Mouse (Mus musculus) lung, embryonic 15.5 days (tissue): ENCODE measurements around the gene Asxl1. TPM values are rescaled to one million over a fixed set of nuclear protein-coding genes. Genes with fewer than 3 reads are reported as not detected.

Experiments
- ATAC-seq: fragments of 200-750 bp; cut with Nextera tagmentation; 2 replicates; pipeline ENCODE4 v1.8.0; 2017; ENCODE audit warnings: moderate number of reproducible peaks, borderline replicate concordance; ENCODE audit not compliant: low FRiP score, low TSS enrichment; ENCODE audit errors: extremely low read depth
- H3K27ac ChIP-seq: fragments of 300-500 bp; sonication (generic); 2 replicates; pipeline ENCODE4 v1.5.1; 2015; ENCODE audit warnings: moderate library complexity, mild to moderate bottlenecking, inconsistent platforms
- H3K27me3 ChIP-seq: fragments of 300-500 bp; sonication (generic); 2 replicates; pipeline ENCODE4 v1.6.1; 2015; ENCODE audit warnings: inconsistent platforms
- H3K36me3 ChIP-seq: fragments of 300-500 bp; sonication (generic); 2 replicates; pipeline ENCODE4 v1.6.1; 2015; ENCODE audit warnings: inconsistent platforms
- H3K4me1 ChIP-seq: fragments of 300-500 bp; sonication (generic); 2 replicates; pipeline ENCODE4 v1.6.1; 2015; ENCODE audit warnings: inconsistent platforms
- H3K4me2 ChIP-seq: fragments of 300-500 bp; sonication (generic); 2 replicates; pipeline ENCODE4 v1.6.1; 2015; ENCODE audit warnings: inconsistent platforms, mild to moderate bottlenecking, moderate library complexity
- H3K4me3 ChIP-seq: fragments of 300-500 bp; sonication (generic); 2 replicates; pipeline ENCODE4 v1.5.1; 2015; ENCODE audit warnings: mild to moderate bottlenecking, inconsistent platforms
- H3K9ac ChIP-seq: fragments of 300-500 bp; sonication (generic); 2 replicates; pipeline ENCODE4 v1.6.1; 2015; ENCODE audit warnings: inconsistent platforms
- H3K9me3 ChIP-seq: fragments of 300-500 bp; sonication (generic); 2 replicates; pipeline ENCODE4 v1.6.1; 2016; ENCODE audit warnings: inconsistent platforms
- WGBS: fragments of 180-500 bp; shearing (Covaris S2); methylation state at CpG from one replicate; pipeline ENCODE4 v1.1.7; 2015; 5-methylcytosine and 5-hydroxymethylcytosine counted together
- polyA plus RNA-seq: library from polyadenylated mRNA; unstranded; fragments of >200 nt; fragmentation: Nextera tagmentation; extraction: Ambion mirVana; gene quantifications from 2 replicates; pipeline ENCODE4 v1.2.1, GENCODE M21; 2015

The Asxl1 gene
- polyA plus RNA-seq, 1 experiment from 2014 or later, result 16.3 TPM

- no peak overlapping the region for H3K27ac ChIP-seq
- H3K4me2 ChIP-seq, result no peak overlapping the region
- H3K36me3 ChIP-seq, result peaks cover 57% of the 10 kb centered on the region
- no peak for ATAC-seq
- H3K9me3 ChIP-seq, result no peaks in the 10 kb centered on the region
- no peaks in the 10 kb centered on the region for H3K27me3 ChIP-seq
- H3K4me3 ChIP-seq, result no peak overlapping the region
- 72% methylated on average over 9 of the region's 9 CpGs for whole genome bisulfite sequencing
- no peaks in the 10 kb centered on the region for H3K4me1 ChIP-seq
- no peak overlapping the region for H3K9ac ChIP-seq
Observed at GRCm38 (mm10) chr2:153325706-153326376, 19.8 kb upstream of the Asxl1 start.

- 93% methylated on average over 5 of the region's 5 CpGs for WGBS
- H3K36me3 ChIP-seq, result peaks cover 14% of the 10 kb centered on the region
Observed at GRCm38 (mm10) chr2:153332271-153332670, 13.4 kb upstream of the Asxl1 start.

GRCm38 (mm10) chr2:153332981-153333380, 12.6 kb upstream of the Asxl1 start:
- no peak overlapping the region for H3K9ac ChIP-seq
- 92% methylated on average over 3 of the region's 3 CpGs for WGBS
- no peaks in the 10 kb centered on the region for H3K4me1 ChIP-seq
- no peak overlapping the region for H3K4me2 ChIP-seq
- H3K27me3 ChIP-seq, result no peaks in the 10 kb centered on the region
- no peak for ATAC-seq
- no peaks in the 10 kb centered on the region for H3K9me3 ChIP-seq
- no peak overlapping the region for H3K27ac ChIP-seq
- no peak overlapping the region for H3K4me3 ChIP-seq
- peaks cover 14% of the 10 kb centered on the region for H3K36me3 ChIP-seq

More at GRCm38 (mm10) chr2:153332271-153332670, 13.4 kb upstream of the Asxl1 start:
- no peak for ATAC-seq
- Histone ChIP-seq H3K9me3 (no peaks in the 10 kb centered on the region), H3K27me3 (no peaks in the 10 kb centered on the region), H3K9ac (no peak overlapping the region), H3K4me2 (no peak overlapping the region), H3K4me1 (no peaks in the 10 kb centered on the region), H3K27ac (no peak overlapping the region), H3K4me3 (no peak overlapping the region)

- Histone ChIP-seq H3K9ac (no peak overlapping the region), H3K4me3 (no peak overlapping the region), H3K27ac (no peak overlapping the region), H3K9me3 (no peaks in the 10 kb centered on the region), H3K27me3 (no peaks in the 10 kb centered on the region), H3K4me2 (no peak overlapping the region), H3K36me3 (peaks cover 14% of the 10 kb centered on the region), H3K4me1 (0 out of 2 replicates have a peak, but pooled peaks cover under 1% of the 10 kb centered on the region)
- WGBS, result 57% methylated on average over 6 of the region's 6 CpGs
- ATAC-seq, result no peak
Observed at GRCm38 (mm10) chr2:153333822-153334232, 11.8 kb upstream of the Asxl1 start.

GRCm38 (mm10) chr2:153334281-153334680, 11.3 kb upstream of the Asxl1 start:
- ATAC-seq, result no peak
- Histone ChIP-seq H3K27ac (no peak overlapping the region), H3K4me2 (no peak overlapping the region), H3K36me3 (peaks cover 13% of the 10 kb centered on the region), H3K9me3 (no peaks in the 10 kb centered on the region), H3K4me3 (no peak overlapping the region), H3K27me3 (no peaks in the 10 kb centered on the region), H3K4me1 (0 out of 2 replicates have a peak, but pooled peaks cover 4% of the 10 kb centered on the region), H3K9ac (no peak overlapping the region)
- 75% methylated on average over 3 of the region's 3 CpGs for WGBS

- Histone ChIP-seq H3K27me3 (no peaks in the 10 kb centered on the region), H3K9ac (no peak overlapping the region), H3K27ac (no peak overlapping the region), H3K36me3 (0 out of 2 replicates have a peak, but pooled peaks cover 3% of the 10 kb centered on the region), H3K4me2 (no peak overlapping the region), H3K9me3 (no peaks in the 10 kb centered on the region), H3K4me3 (no peak overlapping the region), H3K4me1 (0 out of 2 replicates have a peak, but pooled peaks cover 4% of the 10 kb centered on the region)
- 32% methylated on average over 2 of the region's 2 CpGs for WGBS
- ATAC-seq, result no peak
Observed at GRCm38 (mm10) chr2:153336117-153336516, 9.5 kb upstream of the Asxl1 start.

GRCm38 (mm10) chr2:153338361-153339350, 7.0 kb upstream of the Asxl1 start:
- no peaks in the 10 kb centered on the region for H3K9me3 ChIP-seq
- H3K36me3 ChIP-seq, result peaks cover 7% of the 10 kb centered on the region; the same call in 1 of the 2 replicates
- no peak for ATAC-seq
- H3K27ac ChIP-seq, result no peak overlapping the region
- no peak overlapping the region for H3K9ac ChIP-seq
- no peak overlapping the region for H3K4me3 ChIP-seq
- H3K4me1 ChIP-seq, result 0 out of 2 replicates have a peak, but pooled peaks cover 4% of the 10 kb centered on the region
- H3K4me2 ChIP-seq, result no peak overlapping the region
- H3K27me3 ChIP-seq, result no peaks in the 10 kb centered on the region
- 79% methylated on average over 9 of the region's 9 CpGs for WGBS

GRCm38 (mm10) chr2:153342166-153342565, 3.5 kb upstream of the Asxl1 start:
- no peak for ATAC-seq
- 78% methylated on average over 6 of the region's 6 CpGs for WGBS
- Histone ChIP-seq H3K36me3 (peaks cover 7% of the 10 kb centered on the region; the same call in 1 of the 2 replicates), H3K9ac (no peak overlapping the region), H3K27me3 (no peaks in the 10 kb centered on the region), H3K4me3 (no peak overlapping the region), H3K4me1 (peaks cover 14% of the 10 kb centered on the region; the same call in 1 of the 2 replicates), H3K4me2 (no peak overlapping the region), H3K9me3 (no peaks in the 10 kb centered on the region), H3K27ac (no peak overlapping the region)

GRCm38 (mm10) chr2:153342602-153343001, 3.0 kb upstream of the Asxl1 start:
- no peak overlapping the region for H3K4me2 ChIP-seq
- no peak overlapping the region for H3K4me3 ChIP-seq
- peaks cover 14% of the 10 kb centered on the region; the same call in 1 of the 2 replicates for H3K4me1 ChIP-seq
- H3K27ac ChIP-seq, result no peak overlapping the region
- 68% methylated on average over 3 of the region's 3 CpGs for WGBS
- H3K9ac ChIP-seq, result no peak overlapping the region
- H3K9me3 ChIP-seq, result no peaks in the 10 kb centered on the region
- ATAC-seq, result no peak
- H3K27me3 ChIP-seq, result no peaks in the 10 kb centered on the region
- H3K36me3 ChIP-seq, result peaks cover 7% of the 10 kb centered on the region; the same call in 1 of the 2 replicates

GRCm38 (mm10) chr2:153343191-153343590, 2.4 kb upstream of the Asxl1 start:
- Histone ChIP-seq H3K4me3 (no peak overlapping the region), H3K9ac (no peak overlapping the region), H3K36me3 (peaks cover 7% of the 10 kb centered on the region; the same call in 1 of the 2 replicates), H3K4me1 (peaks cover 18% of the 10 kb centered on the region), H3K27me3 (no peaks in the 10 kb centered on the region), H3K27ac (no peak overlapping the region), H3K4me2 (no peak overlapping the region), H3K9me3 (no peaks in the 10 kb centered on the region)
- no peak for ATAC-seq

- no peaks in the 10 kb centered on the region for H3K27me3 ChIP-seq
- H3K4me1 ChIP-seq, result peaks cover 28% of the 10 kb centered on the region
- WGBS, result 3% methylated on average over 11 of the region's 11 CpGs
- H3K9me3 ChIP-seq, result no peaks in the 10 kb centered on the region
- peak overlapping the region; percentile 58 for H3K9ac ChIP-seq
- peak overlapping the region; percentile 84 for H3K4me3 ChIP-seq
- H3K27ac ChIP-seq, result peak overlapping the region; percentile 100
- H3K36me3 ChIP-seq, result peaks cover 7% of the 10 kb centered on the region; the same call in 1 of the 2 replicates
- H3K4me2 ChIP-seq, result peak overlapping the region; percentile 59
- ATAC-seq, result no peak
Observed at GRCm38 (mm10) chr2:153345071-153345453, 567 bp upstream of the Asxl1 start.
